Mouse (Mus musculus) kidney, embryonic 14.5 days (tissue): ENCODE measurements around the gene Tefm. TPM values are rescaled to one million over a fixed set of nuclear protein-coding genes. Genes with fewer than 3 reads are reported as not detected.

Source experiments
- ATAC-seq: fragments of 200-750 bp; cut with Nextera tagmentation; 2 replicates; pipeline ENCODE4 v1.8.0; 2017; ENCODE audit warnings: moderate number of reproducible peaks, mild to moderate bottlenecking, moderate TSS enrichment, moderate library complexity; ENCODE audit not compliant: low FRiP score, low TSS enrichment
- H3K27ac ChIP-seq: fragments of 300-500 bp; sonication (generic); 2 replicates; pipeline ENCODE4 v1.5.1; 2014; ENCODE audit warnings: low read depth, mild to moderate bottlenecking, low read length, moderate library complexity, mixed read lengths
- H3K27me3 ChIP-seq: fragments of 300-500 bp; sonication (generic); 2 replicates; pipeline ENCODE4 v1.6.1; 2014; ENCODE audit warnings: mild to moderate bottlenecking, low read length; ENCODE audit not compliant: control insufficient read depth, insufficient read depth
- H3K36me3 ChIP-seq: fragments of 300-500 bp; sonication (generic); 2 replicates; pipeline ENCODE4 v1.6.1; 2014; ENCODE audit warnings: low read length, mixed read lengths; ENCODE audit not compliant: control insufficient read depth, insufficient read depth
- H3K4me1 ChIP-seq: fragments of 300-500 bp; sonication (generic); 2 replicates; pipeline ENCODE4 v1.6.1; 2014; ENCODE audit warnings: low read length, mixed read lengths; ENCODE audit not compliant: control insufficient read depth, insufficient read depth
- H3K4me2 ChIP-seq: fragments of 300-500 bp; sonication (generic); replicated peaks from 2 replicates; pipeline ENCODE4 v1.6.1; 2014; ENCODE audit warnings: low read depth, mild to moderate bottlenecking, low read length
- H3K4me3 ChIP-seq: fragments of 300-500 bp; sonication (generic); 2 replicates; pipeline ENCODE4 v1.5.1; 2014; ENCODE audit warnings: mild to moderate bottlenecking, low read length
- H3K9ac ChIP-seq: fragments of 300-500 bp; sonication (generic); 2 replicates; pipeline ENCODE4 v1.6.1; 2014; ENCODE audit warnings: low read depth, mild to moderate bottlenecking, low read length, moderate library complexity
- H3K9me3 ChIP-seq: fragments of 300-500 bp; sonication (generic); 2 replicates; pipeline ENCODE4 v1.6.1; 2016; ENCODE audit warnings: low read length; ENCODE audit not compliant: control insufficient read depth
- WGBS: fragments of 180-500 bp; shearing (Covaris S2); extraction: QIAGEN DNeasy Blood & Tissue Kit; methylation state at CpG from one replicate; pipeline ENCODE4 v1.1.7; 2014; 5-methylcytosine and 5-hydroxymethylcytosine counted together
- polyA plus RNA-seq: library from polyadenylated mRNA; unstranded; fragments of >200 nt; fragmentation: Nextera tagmentation; extraction: Ambion mirVana; gene quantifications from 2 replicates; pipeline ENCODE4 v1.2.1, GENCODE M21; 2014

Gene Tefm
- polyA plus RNA-seq, 1 experiment from 2014 or later: 33.5 TPM

DNA sequence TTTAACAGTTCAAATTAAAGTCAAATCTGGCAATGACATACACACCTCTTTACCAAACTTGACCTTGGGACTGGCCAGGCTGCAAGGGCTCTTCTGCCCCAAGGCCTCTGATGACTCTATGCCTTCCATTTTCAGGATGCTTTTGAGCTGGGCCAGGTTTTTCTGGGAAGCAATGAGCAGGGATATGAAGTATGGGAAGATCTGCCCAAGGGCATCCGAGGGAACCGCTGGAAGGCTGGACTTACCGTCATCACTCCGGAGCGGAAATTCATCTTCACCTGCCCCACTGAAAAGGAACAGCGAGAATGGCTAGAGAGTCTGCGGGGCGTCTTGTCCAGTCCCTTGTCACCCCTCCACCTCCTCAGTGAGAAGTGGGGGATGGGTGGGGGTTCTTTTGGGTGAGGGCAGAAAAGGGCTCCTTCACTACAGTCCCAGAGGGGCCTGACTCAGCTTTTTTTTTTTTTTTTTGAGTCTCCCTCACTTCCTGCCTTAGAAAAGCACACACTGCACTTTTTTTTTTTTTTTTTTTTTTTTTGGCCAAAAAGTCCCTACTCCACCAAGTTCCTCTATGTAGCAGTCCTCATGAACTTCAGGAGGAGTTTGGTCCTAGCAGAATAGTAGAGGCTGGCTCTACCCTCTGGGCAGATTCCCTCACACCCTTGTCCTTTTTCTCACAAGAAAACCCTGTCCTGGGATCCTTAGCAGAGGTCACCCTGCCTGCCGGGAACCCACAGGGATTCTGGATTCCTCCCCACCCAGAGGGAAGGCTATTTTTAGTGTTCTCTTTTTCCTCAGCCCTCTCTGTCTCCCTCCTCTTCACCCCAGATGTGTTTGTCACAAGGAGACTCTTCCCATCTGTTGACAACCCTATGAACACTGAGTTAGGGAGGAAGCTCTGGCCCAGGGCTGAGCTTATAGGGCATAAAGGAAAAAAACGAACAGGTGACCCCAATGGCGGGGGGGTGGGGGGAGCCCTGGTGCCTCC is 35.2 kb upstream of the Tefm start:
- Histone ChIP-seq H3K36me3 (no peaks in the 10 kb centered on the region), H3K9me3 (no peaks in the 10 kb centered on the region), H3K27me3 (no peaks in the 10 kb centered on the region), H3K4me3 (no peak overlapping the region), H3K4me1 (no peaks in the 10 kb centered on the region), H3K27ac (no peak overlapping the region), H3K9ac (no peak overlapping the region), H3K4me2 (no peak overlapping the region)
- no peak for ATAC-seq
- 80% methylated on average over 11 of the region's 11 CpGs for WGBS

DNA sequence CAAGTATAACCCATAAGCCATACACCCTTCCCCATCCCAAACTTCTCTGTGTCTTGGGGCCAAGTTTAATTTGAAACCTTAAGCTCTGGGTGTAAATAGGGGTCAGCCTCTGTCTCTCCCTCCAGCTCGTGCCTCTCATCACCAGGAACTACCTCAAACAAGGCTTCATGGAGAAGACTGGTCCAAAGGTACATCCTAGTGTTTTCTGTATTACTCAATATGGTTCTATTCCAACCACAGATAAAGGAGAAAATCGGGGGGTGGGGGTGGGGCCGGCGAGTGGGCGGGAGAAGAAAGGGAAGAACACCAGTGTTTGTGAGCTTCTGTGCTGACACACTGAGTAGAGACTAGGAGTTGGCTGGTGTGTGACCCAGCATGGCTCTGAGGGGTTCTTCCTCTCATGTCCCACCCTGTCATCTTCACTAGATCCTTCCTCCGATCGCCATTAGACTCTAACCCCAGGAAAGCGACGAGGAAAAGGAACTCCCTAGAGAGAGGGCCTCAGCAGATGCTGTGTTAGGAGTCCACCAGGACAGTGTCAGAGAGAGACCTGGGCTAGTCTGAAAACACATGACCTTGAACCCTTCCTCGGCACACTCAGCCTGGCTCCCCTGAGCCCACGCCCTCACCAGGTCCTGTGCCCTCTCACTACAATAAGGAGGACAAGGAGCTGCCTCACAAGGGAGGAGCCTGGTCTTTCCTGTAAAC is 32.1 kb upstream of the Tefm start:
- Histone ChIP-seq H3K36me3 (no peaks in the 10 kb centered on the region), H3K9me3 (no peaks in the 10 kb centered on the region), H3K4me1 (no peaks in the 10 kb centered on the region), H3K4me3 (no peak overlapping the region), H3K9ac (no peak overlapping the region), H3K27me3 (no peaks in the 10 kb centered on the region), H3K4me2 (no peak overlapping the region), H3K27ac (no peak overlapping the region)
- WGBS: 83% methylated on average over 11 of the region's 11 CpGs
- ATAC-seq: no peak

DNA sequence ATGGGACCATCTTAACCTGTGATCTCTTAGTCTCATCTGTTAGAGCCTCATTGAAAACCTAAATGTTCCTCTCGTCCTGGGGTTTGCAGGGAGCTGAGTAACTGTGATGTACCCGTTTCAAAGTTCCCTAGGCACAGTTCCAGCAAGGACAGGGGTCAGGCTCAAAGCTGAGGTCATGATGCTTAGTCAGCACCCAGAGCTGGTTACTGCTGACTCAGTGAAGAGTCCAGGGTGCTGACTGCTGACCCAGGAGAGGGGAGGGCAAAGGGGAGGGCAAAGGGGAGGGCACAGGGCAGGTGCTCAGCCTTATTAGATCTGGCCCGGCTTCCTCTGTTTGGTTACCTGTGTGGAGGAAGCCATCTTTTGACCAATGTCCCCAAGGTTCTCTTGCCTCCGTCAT is 29.9 kb upstream of the Tefm start:
- no peak overlapping the region for H3K9ac ChIP-seq
- H3K27ac ChIP-seq: no peak overlapping the region
- no peak for ATAC-seq
- H3K36me3 ChIP-seq: no peaks in the 10 kb centered on the region
- no peaks in the 10 kb centered on the region for H3K27me3 ChIP-seq
- no peak overlapping the region for H3K4me2 ChIP-seq
- no peak overlapping the region for H3K4me3 ChIP-seq
- H3K9me3 ChIP-seq: no peaks in the 10 kb centered on the region
- H3K4me1 ChIP-seq: no peaks in the 10 kb centered on the region
- 70% methylated on average over 4 of the region's 4 CpGs for WGBS

DNA sequence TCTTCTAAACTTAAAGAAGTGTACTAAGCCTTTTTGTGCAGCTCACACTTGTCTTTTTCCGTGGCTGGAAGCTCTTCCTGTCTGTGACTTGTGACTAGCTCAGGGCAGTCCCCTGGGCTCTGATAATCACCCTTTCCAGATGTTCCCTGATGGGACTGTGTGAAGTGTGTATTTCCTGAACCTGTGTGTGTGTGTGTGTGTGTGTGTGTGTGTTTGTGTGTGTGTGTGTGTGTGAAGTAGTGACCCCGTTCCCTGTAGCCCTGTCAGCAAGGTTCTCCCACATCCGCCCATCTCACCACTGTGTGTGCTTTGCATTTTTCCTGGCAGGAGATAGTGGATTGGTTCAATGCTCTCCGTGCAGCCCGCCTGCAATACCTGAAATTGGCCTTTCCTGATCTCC is 28.4 kb upstream of the Tefm start:
- 66% methylated on average over 5 of the region's 5 CpGs for WGBS
- Histone ChIP-seq H3K4me2 (no peak overlapping the region), H3K4me1 (no peaks in the 10 kb centered on the region), H3K9ac (no peak overlapping the region), H3K27ac (no peak overlapping the region), H3K4me3 (no peak overlapping the region), H3K27me3 (no peaks in the 10 kb centered on the region), H3K36me3 (no peaks in the 10 kb centered on the region), H3K9me3 (no peaks in the 10 kb centered on the region)
- ATAC-seq: no peak

DNA sequence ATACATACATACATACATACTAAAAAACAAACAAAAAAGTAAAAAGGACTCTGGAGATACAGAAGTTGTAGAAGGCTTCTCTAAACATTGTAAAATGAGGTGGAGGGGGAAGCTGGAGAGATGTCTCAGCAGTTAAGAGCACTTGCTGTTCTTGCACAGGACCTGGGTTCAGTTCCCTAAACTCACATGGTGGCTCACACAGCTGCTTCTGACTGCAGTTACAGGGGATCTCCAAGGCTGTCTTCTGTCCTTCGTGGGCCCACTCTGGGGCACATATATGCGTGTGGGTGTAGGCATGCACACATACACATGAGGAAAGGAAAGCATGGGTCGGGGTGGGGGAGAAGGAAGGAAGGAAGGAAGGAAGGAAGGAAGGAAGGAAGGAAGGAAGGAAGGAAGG is 27.7 kb upstream of the Tefm start:
- 92% methylated on average over 3 of the region's 3 CpGs for WGBS

DNA sequence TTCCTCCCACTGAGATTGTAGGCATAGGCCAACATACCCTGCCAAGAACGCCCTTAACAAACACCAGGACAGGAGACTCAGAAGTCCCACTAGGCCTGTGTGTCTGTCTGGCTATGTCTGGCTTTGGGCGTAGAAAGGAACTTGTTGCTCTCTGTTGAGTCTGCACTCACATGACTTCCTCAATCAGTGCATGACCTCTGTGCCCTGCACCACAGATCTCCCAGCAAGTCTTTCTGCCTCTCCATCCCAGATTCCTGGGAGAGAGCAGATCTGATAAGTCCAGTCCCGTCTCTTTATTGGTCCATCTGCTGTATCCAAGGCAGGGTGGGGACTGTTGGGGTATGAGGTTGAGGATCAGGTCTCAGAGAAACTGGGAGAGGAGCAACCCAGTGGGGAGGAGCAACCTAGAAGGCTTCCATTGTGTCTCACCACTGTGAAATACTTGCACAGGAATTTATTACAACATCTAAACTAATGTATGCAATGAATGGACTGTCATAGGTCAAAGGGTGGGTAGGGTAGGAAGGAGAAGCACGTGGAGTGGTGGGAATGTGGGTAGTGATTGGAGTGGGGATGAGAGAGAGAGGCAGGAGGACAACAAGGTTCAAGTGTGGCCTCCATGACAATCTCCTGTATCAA is 26.8 kb upstream of the Tefm start:
- H3K36me3 ChIP-seq: no peaks in the 10 kb centered on the region
- 78% methylated on average over 4 of the region's 4 CpGs for WGBS
- no peaks in the 10 kb centered on the region for H3K9me3 ChIP-seq
- no peaks in the 10 kb centered on the region for H3K4me1 ChIP-seq
- H3K4me2 ChIP-seq: no peak overlapping the region
- H3K27ac ChIP-seq: no peak overlapping the region
- no peaks in the 10 kb centered on the region for H3K27me3 ChIP-seq
- ATAC-seq: no peak
- no peak overlapping the region for H3K4me3 ChIP-seq
- no peak overlapping the region for H3K9ac ChIP-seq

More for the DNA sequence above, 27.7 kb upstream of the Tefm start:
- no peak for ATAC-seq
- Histone ChIP-seq H3K4me1 (no peaks in the 10 kb centered on the region), H3K27ac (no peak overlapping the region), H3K27me3 (no peaks in the 10 kb centered on the region), H3K4me3 (no peak overlapping the region), H3K36me3 (no peaks in the 10 kb centered on the region), H3K9me3 (no peaks in the 10 kb centered on the region), H3K9ac (no peak overlapping the region), H3K4me2 (no peak overlapping the region)

DNA sequence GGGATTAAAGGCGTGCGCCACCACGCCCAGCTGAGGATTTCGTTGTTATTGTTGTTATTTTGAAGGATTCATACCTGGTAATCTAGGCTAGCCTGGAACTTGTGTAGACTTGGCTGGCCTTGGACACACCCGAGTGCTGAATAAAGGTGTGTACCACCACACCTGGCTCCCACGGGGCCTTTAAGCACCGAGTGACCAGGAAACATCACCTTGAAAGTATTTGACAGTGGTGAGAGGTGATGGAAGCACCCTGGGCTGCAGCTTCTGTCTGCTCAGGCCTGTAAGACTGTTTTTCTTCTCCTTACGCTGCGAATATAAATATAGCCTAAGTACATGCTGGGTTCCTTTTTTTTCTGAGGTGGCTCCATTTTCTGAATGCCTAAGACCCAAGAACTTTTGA is 26.1 kb upstream of the Tefm start:
- no peaks in the 10 kb centered on the region for H3K4me1 ChIP-seq
- H3K9me3 ChIP-seq: no peaks in the 10 kb centered on the region
- H3K4me2 ChIP-seq: no peak overlapping the region
- no peak overlapping the region for H3K9ac ChIP-seq
- ATAC-seq: no peak
- no peak overlapping the region for H3K27ac ChIP-seq
- H3K4me3 ChIP-seq: no peak overlapping the region
- WGBS: 92% methylated on average over 9 of the region's 9 CpGs
- H3K36me3 ChIP-seq: no peaks in the 10 kb centered on the region
- H3K27me3 ChIP-seq: no peaks in the 10 kb centered on the region

DNA sequence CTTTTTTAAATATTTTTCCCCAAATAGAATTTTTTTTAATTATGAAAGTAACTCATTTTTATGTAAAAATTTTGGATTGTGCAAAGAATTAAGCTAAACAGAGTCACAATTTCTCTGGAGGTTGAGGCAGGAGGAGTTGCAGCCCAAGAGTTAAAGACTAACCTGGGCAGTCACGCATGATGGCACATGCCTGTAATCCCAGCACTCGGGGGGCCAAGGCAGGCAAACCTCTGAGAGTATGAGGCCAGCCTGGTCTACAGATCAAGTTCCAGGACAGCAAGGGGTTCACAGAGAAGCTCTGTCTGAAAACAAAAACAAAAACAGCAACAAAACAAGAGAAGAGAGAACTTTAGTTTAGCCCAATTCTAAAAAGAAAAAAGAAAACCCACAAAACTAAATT is 22.2 kb upstream of the Tefm start:
- Histone ChIP-seq H3K9me3 (no peaks in the 10 kb centered on the region), H3K4me3 (no peak overlapping the region), H3K9ac (no peak overlapping the region), H3K27me3 (no peaks in the 10 kb centered on the region), H3K36me3 (no peaks in the 10 kb centered on the region), H3K27ac (no peak overlapping the region), H3K4me1 (no peaks in the 10 kb centered on the region), H3K4me2 (no peak overlapping the region)
- ATAC-seq: no peak
- 34% methylated on average over 2 of the region's 2 CpGs for WGBS
